Mouse (Mus musculus): ENCODE measurements around the gene Fcer1g. TPM values are rescaled to one million over a fixed set of nuclear protein-coding genes. Genes with fewer than 3 reads are reported as not detected.

Fcer1g gene
- total RNA-seq (2021), result 1 to 10 TPM; 3.2 to 3.9 TPM
- long read RNA-seq, experiment 1, partial matches to known transcripts, result 0 of 4 reads
- long read RNA-seq, experiment 1, other reads (novel, unspliced or antisense), result 1 of 4 reads
- long read RNA-seq, experiment 2, result 0 reads

DNA sequence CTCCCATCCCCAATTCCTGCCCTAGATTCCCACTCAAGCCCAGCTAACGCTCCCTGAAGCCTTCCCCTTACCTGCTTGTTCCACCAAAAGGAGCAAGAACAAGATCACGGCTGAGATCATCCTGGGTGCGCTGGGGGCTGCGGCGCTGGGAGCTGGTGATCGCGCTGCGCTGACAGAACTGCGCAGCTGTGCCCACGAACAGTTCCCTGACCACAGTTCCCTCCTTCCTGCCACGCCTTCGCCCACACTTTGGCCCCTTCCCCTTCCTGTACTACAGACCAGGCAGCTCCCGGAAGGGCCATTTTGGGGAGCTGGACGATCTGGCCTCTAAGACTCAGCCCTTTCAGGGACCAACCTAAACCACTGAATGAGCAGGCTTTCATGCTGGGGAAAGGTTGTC is at the start of gene Fcer1g:
Fcer1g (minus strand) TSS at position 240 of the 400 bp plus-strand sequence.
- peak; percentile 37 for DNase-seq

DNA sequence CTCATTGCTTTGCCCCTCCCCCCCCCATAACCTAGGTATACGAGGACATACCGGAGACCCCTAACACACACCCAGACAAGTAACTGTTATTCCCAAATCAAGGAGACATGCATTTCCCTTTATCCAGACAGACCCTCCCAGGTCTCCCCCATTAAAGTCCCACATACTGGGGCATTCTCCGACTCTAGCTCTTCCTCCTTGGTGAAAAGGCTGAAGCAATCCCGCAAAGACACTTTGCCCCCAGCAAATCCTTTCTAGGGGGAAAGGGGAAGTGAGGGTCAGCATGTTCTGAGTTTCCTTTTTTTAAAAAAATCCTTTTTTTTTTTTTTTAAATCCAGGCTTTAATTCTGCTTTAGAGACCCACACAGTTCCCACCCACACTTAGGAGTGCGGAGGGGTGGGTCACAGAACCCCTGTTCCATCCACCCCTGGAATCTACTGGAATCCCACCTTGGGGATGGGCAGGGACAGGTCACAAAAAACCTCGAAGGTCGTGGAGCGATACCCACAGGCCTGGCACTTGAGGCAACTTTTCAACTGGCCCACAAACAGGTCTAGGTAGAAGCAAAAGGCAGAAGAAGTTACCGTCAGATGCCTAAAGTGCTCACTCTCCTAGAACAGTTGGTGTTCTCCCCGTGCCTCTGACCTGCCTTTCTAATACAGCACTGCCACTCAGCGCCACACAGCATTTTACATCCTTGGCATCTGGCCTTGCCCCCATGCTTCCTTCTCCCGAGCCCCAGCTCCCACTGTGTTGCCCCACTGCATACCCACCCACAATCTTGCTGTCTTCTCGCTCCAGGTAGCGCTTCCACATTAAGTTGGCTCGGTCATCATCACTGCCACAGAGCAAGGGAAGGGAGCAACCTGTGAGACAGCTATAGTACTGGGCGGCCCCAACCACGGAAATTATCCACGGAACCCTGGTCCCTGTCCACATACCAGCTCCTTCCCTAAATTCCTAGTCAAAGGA is 49.3 kb upstream of the Fcer1g start:
- DNase-seq, result no peak

DNA sequence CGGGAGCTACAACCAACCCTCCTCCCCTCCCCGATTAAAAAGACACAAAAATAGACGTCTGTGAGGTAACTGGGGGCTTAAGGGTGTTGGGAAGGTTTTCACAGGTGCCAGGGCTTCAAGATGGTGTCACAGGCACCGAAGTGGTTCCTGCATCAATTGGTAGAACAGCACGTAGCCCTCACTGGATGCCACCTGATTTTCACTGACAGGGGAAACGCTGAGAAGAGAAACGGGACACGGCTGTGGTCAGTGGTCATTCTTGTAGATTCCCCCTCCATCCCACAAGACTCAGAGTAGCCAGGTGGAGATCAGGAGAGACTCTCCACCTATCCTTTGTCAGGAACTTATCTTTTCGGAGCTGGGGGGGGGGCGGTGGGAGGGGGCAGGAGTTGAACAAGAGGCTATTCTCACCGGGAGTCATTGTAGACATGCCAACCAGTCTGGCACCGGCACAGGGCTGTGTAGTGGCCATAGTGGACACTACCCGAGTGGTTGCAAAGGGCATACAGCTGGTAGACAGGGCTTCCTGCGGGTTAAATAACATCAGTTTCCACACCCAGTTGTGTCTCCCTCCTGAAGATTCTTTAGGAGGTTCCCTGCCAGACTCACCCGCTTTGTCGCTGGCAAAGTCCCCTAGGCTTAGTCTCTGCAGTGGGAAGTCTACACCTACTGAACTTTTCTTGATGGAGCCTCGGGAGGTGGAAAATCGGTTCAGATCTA is 48.1 kb upstream of the Fcer1g start:
- no peak for DNase-seq

DNA sequence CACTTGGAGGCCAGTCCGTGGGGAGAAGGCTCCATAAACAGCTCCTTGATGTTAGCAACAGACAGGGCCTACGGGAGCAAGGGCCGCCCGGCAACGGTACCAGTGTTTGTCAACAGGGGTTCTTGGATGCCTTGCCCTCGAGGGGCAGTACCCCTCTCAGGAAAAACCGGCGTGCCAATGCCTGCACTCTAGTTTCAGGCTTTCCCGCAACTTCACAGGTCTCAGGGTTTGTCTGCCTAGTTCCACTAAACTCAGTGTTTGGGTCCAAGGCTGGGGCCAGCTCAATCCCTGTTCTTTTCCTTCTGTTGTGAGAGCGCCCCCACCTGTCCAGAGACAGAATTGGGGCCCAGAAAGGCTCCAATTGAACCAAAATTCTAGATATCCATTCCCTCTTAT is 47.4 kb upstream of the Fcer1g start:
- DNase-seq, result peak; percentile 73

DNA sequence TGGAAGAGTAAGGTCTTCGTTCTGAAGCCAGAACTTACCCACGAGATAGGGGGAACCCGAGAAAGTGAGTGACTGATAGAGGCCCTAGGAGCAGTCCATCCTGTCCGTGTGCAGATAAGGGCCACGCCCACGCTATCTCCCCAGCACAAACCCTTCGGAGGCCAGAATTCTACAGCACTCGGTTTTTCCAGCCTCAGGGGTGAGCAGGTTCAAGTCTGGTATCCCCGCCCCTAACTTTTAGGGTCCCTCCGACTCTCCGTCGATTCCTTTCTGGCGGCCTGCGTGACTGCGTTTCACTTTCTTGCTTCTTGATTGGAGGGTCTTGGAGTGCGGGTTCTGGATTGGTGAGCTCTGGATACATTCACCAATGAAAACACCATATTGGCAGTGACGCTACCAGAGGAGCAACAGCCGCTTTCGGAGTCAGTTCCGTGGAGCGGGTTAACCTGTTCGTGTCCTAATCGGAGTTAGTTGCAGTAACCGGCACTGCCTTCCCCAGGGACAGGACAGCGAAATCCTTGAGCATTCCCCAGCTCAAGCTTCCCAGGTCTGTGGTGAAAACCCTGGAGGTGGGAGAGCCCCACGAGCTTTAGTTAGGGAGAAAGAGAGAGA is 46.9 kb upstream of the Fcer1g start, which contains the start of gene Ppox:
Ppox (minus strand) TSS at position 271 of the 612 bp plus-strand sequence.
- peak; percentile 93 for DNase-seq

DNA sequence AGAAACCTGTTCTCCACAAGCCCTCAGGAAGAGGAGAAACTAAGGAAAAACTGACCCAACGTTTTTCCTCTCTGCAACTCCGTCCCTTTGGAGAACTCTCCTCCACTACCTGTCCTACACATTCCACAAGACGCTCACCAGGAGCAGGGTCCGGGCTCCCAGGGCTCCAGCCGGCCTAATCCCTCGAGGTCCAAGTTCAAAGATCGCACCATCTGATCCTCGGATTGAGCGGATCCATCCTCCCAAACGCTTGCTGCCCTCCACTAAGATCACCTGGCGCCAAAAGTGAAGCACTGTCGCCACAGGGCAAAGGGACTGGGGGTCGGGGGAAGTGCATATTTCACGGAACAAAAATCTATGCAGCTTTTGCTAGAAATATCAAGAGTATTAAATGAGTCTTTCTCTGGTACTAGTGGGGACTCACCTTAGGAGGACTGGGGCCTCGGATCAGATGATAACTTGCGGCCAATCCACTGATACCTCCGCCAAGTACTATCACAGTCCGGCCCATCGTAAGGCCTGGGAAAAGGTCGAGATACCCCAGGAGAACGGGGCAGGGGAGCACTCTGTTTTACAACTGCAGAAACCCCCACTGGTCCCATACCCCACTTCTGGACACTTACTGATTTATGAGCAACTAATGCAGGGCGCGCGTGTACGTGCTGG is 46.2 kb upstream of the Fcer1g start:
- DNase-seq, result no peak

DNA sequence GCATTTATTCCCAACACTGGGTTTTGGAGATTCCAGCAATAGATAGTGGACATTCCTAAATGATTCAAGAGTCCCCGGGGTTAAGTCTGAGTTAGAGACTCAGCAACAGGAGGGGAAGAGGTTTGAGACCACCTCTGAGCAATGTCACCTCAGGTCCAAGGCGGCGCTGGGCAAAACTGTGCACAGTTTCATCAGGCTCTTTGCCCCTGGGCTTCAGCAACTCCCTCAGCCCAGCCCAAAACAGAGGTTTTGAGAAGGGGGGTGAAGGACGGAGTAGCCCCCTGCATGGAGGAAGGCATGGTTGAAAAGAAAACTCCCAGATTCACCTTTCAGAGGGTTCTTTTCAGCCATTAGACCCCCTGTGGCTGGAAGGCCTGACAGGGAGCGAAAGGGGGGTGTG is 45.6 kb upstream of the Fcer1g start:
- DNase-seq, result no peak

DNA sequence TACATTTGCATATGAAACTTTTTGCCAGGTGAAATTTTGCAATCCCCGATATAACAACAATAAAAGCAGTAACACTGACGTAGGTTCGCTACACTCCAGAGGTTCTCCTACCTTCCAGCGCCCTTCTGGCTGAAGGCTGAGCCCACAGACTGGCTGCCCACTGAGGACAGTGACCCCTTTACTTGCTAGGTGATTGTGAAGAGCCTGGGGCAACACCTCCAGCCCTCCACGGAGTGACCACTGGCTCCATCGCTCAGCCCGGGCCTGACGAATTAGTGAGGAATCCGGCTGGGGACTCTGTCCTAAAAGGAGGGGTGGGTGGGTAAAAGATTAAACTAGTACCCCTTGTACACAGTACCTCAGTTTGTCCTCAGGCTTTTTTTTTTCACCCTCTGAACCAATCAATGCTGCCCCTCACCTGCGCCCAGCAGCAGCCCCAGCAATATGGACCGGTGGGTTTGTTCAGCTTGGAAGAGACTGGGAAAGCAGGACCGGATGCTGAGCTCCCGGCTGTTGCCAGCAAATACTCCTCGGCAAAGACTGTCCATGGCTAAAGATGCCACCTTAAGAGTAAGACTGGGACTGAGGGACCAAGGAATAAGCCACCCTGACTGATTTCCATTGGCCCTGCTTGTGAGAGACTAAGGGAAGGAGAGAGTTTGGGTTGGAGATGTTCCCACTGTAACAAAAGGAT is 45.0 kb upstream of the Fcer1g start:
- DNase-seq, result no peak

DNA sequence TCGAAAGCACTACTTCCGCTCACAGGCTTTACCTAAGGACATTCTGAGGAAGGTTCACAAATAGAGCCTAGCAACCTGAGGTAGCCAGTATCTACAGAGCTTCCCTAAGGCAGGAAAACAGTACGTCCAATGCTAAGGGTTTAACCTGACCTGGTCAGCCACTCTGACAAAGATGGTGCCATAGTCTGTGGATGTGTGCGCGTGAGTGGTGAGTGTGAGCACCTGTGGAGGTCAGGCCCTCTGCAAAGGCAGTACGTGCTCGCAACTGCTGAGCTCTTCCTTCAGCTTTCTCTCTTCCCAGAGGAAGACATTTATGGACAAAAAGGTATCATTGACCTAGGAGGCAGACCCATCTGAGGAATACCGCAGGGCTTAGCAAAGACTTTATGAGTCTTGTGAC is 44.3 kb upstream of the Fcer1g start:
- DNase-seq, result no peak

DNA sequence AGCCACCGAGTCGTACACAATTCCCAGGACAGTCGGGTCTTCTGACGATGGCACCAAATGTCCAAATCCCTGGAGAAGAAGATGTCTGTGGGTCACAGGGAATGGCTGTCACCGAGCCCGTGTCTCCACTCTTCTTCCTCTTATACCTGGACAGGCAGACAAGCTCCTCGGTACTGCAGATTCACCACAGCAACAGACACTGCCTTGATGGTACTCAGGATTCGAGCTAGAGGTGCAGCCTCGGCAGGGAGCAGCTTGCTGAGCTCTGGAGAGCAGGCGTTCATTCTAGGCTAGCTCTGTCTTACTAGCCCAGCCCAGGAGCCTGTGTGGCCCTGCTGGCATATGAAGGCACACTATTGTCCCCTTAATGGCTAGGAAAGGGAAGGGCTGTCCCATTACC is 43.6 kb upstream of the Fcer1g start:
- no peak for DNase-seq

DNA sequence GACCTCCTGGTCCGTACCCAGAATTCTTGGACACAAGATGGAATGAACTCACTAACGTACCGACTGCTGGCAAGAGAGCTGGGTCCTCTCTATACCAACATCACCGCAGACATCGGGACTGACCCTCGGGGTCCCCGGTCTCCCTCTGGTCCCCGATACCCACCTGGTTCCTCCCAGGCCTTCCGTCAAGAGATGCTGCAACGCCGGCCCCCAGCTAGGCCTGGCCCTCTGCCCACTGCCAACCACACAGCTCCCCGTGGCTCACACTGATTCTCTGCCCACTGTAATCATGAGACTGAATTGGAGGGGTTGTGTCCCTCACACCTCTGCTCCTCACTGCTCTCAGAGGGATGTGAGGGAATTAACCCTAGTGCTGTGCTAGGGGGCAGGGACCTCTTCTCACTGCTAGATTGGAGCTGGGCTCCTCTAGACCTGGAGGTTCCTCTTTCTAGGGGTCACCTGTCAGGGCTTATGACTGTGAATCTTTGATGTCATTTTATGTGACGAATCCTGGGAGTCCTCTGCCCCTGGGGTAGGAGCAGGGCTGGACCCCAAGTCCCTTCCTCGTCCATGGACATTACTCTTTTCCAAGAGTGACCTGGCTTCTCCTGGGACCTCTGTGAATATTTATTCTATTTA is 42.1 kb upstream of the Fcer1g start:
- no peak for DNase-seq

DNA sequence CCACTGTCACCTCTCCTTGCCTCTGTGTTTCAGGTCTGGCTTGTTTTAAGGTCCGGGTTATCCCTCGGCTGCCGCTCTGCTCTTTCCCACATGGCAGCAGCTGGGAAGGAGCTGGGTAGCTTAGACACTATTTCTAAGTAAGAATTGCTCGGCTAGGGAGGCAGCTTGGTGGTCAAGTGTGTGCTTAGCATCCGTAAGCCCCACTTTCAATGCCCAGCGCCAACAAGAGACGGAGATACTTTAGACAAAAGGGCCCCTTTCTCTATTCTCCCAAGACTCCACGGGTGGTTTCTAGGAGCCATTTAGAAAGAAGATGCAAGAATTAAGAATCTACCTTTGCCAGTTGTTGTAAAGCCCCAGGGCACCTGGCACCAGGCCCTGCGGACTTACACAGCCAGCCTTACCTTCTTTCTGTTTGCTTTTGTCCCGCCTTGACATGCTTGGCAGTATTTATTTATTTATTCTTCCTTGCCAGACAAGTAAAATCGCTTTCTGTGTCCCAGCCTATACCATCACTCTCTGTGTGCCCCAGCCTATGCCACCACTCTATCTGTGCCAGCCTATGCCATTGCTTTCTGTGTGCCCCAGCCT is 41.1 kb upstream of the Fcer1g start:
- no peak for DNase-seq

DNA sequence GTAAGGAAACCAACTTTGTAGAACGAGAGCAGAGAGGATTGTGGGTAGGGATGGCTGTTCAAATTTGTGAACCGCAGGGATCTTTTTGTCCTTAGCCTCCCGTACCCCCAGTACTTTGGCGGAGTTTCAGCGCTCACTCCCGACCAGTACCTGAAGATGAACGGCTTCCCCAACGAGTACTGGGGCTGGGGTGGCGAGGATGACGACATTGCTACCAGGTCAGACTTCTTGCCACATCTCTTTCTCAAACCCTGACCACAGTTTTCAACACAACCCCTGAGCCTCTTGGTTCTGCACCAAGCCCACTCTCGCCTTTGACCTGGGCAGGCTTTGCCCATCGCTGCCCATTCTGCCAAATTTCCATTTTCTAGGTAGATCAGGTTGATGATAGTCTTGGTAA is 40.0 kb upstream of the Fcer1g start:
- no peak for DNase-seq

DNA sequence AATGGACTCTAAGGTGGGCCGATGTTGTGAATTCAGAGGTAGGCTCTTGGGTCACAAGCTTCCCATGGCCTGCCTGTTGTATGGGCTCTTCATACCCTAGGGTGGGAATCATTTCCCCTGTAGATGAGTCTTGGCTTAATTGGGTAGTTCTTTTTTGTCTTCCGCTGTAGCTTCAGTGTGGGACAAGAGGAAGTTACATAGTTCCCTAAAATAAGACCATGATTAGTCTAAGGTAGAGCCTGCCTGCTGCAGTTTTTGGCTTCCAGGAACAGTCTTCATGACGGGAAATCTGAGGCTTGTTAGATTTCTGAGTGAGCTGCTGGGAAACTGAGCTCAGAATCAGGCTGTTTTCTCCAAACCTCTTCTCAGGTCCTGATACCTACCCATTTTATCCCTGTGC is 37.9 kb upstream of the Fcer1g start:
- DNase-seq, result no peak

DNA sequence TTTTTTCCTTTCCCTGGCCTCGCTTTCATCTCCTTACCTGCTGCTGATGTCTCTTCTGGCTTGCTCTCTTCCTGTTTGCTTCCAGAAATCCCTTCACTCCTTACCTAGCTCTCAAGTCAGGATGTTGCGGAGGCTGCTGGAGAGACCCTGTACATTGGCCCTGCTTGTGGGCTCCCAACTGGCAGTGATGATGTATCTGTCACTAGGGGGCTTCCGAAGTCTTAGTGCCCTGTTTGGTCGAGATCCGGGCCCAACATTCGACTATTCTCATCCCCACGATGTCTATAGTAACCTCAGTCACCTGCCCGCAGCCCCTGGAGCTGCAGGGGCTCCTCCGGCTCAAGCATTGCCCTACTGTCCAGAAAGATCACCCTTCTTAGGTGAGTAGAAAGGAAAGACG is 37.5 kb upstream of the Fcer1g start:
- no peak for DNase-seq

DNA sequence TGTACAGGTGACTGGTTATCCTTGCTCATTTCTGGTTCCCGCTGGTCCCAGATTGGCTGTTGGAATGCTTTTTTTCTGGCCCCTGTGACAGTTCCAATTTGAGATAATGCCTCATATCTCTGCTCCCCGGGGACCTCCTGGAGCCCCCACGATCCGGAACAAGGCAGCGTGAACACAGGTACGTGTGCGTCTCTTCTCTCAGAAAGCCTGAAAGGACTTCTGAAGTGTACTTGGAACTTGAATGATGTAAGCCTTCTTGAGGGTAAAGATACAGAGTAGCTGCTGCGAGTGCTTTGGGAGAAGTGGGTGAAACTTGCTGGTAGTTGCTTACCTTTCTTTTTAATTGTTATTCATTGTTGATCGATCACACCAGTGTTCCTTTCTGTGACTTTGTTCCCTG is 37.0 kb upstream of the Fcer1g start:
- DNase-seq, result no peak

DNA sequence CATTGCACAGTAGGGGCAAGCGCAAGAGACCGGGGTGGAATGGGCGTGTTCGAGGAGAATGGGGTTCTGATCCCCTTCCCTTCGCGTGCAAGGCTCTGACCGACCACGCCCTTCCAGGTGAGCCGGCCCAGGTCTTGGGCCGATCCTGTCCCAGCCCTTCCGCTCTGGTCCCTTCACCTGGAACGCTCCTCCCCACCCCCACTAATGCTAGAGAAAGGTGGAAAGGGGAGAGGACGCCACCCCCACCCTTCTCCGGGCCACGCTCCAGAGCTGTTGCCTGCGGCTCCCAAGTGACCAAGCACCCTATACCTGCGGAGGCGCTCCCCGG is 36.4 kb upstream of the Fcer1g start:
- DNase-seq, result no peak

DNA sequence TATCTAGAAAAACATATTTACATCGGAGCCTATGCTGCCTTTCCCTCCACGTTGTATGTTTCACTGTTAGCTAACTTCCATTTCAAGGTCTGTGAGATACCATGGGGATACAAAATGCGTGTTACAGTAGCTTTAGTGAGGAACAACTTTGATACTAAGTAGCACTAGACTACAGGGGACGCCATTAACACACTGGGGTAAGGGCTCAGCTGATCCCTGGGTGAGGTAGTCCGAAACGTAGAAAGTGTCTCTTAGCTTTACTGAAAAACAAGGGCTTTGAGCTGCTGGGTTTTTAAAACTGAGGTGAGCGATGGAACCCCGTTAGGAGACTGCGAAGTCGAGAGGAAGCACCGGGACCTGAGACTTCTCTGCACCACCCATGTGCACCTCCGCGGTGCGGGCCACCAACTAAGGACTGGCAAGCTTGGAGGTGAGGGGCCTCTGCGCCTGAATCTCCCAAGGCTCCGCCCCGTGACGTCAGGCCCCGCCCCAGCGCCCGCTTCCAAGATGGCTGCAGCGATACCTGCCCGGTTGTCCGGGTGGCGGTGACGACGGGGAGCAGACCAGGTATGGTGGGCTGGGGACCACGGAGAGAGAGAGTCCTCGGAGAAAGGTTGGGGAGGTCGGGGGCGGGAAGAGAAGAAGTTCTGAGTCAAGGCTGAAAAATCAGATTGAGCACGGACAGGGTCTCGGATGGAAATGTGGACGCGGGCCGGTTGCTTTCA is 35.8 kb upstream of the Fcer1g start, which contains the start of gene B4galt3:
B4galt3 (plus strand) TSS at position 481 of the 725 bp plus-strand sequence.
- peak; percentile 93 for DNase-seq

DNA sequence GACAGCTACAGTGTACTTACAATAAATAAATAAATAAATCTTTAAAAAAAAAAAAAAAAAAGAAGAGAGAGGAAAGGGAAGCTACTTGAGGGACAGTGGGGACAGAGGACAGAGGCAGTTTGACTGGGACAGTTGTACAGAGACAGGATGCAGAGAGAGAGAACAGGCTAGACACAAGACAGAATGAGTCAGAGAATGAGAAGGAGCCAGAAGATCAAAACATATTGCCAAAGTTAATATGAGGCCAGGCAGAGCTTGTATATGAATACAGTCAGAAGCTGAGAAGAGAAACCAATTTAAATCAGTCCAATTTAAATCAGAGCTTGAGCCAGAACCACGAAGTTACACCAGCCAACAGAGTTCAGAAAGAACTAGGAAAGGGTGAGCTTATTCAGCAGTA is 34.2 kb upstream of the Fcer1g start:
- DNase-seq, result no peak
